Mouse (Mus musculus) lung, adult 2 months (tissue): ENCODE measurements around the gene Gas2.

ENCODE experiments used
- CTCF ChIP-seq: fragments of 200-500 bp; IDR thresholded peaks from 2 replicates; pipeline ENCODE4 v1.5.1; 2011; ENCODE audit warnings: mild to moderate bottlenecking, low read length, control low read depth; ENCODE audit not compliant: insufficient read depth
- POLR2A ChIP-seq: fragments of 200-500 bp; IDR thresholded peaks from 2 replicates; pipeline ENCODE4 v1.6.1; 2011; ENCODE audit warnings: low read depth, mild to moderate bottlenecking, control low read depth, low read length, borderline replicate concordance; ENCODE audit errors: extremely low read depth

DNA sequence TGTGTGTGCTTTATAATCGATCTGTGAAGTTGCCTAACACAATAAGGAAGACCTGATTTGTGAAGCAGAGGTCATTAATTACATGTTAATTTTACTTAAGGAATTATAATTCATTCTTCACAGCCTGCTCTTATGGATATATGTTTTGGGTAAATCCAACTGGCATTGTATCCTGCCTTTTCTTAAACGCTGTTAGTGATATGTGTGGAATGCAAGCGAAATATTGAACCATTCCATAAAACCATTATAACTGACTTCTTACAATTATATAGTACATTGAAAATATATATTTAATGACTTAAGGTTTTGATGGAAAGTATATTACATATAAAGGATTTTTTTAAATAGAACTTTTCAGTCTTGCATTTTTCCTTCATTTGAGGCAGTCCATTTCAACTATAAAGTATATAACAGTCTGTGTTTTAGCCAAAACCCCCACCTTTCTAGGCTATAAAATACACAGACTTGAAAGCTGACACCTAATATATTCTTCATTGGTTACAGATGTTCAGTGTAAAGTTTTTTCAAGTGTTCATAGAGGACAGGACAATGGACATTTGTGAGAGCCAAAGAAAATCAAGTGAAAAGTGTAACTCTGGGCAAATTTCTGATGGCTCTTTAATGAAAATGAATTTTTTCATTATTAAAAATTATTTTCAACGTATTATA, 32.5 kb downstream of the Gas2 start:
- TF ChIP-seq POLR2A (no peak), CTCF (no peak)
